Mouse (Mus musculus) thymus, adult 2 months (tissue): Measurements from ENCODE around the gene Carns1.

Experiments
- CTCF ChIP-seq: fragments of 200-500 bp; IDR thresholded peaks from 2 replicates; pipeline ENCODE4 v1.5.1; 2012; ENCODE audit warnings: mild to moderate bottlenecking, control low read depth, low read length, moderate library complexity, borderline replicate concordance; ENCODE audit not compliant: control insufficient read depth, poor library complexity, insufficient read depth; ENCODE audit errors: extremely low read depth
- POLR2A ChIP-seq: fragments of 200-500 bp; IDR thresholded peaks from 2 replicates; pipeline ENCODE4 v1.6.1; 2012; ENCODE audit warnings: mild to moderate bottlenecking, low read length, control low read depth, moderate library complexity; ENCODE audit not compliant: control insufficient read depth, poor library complexity, insufficient read depth; ENCODE audit errors: extremely low read depth

DNA sequence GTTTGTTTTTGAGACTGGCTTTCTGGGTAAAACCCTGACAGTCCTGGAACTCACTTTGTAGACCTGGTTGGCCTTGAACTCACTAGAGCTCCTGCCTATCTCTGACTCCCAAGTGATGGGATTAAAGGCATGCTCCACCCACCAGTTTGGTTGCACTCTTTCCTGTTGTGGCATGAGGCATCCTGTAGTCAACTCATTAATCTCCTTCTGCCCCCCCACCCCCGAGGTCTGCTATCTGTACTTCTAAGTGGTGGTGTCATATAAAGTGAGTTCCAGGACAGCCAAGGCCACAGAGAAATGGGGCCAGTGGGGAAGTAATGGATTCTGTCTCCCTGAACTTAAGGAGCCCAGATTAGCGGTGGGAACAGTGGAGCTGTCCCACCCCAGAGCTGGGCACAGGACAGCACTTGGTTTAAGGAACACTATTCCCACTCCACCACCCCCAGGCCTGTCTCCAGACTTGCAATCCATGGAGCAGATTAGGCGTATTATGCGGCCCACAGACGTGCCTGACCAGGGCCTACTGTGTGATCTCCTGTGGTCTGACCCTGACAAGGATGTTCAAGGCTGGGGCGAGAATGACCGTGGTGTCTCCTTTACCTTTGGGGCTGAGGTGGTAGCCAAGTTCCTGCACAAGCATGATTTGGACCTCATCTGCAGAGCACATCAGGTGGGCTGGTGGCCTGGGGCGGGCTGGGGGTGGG lies 18.9 kb upstream of the Carns1 start:
- no peak for TF ChIP-seq POLR2A
- TF ChIP-seq CTCF: no peak
